Mouse (Mus musculus): ENCODE measurements around the gene Hdac4. TPM values are rescaled to one million over a fixed set of nuclear protein-coding genes. Genes with fewer than 3 reads are reported as not detected.

Hdac4 gene
- polyA plus RNA-seq, 1 experiment from 2014 or later: 25.3 TPM

GRCm38 (mm10) chr1:92087821-92088220 is 107.7 kb downstream of the Hdac4 start:
- no peaks in the 10 kb centered on the region for H3K27me3 ChIP-seq (ENCODE audit: control insufficient read depth, insufficient read depth, low read depth, low read length)
- no peak overlapping the region for H3K9ac ChIP-seq (ENCODE audit: low read depth, low read length)
- no peaks in the 10 kb centered on the region for H3K9me3 ChIP-seq (replicated peaks; ENCODE audit: control insufficient read depth, low read length, poor library complexity, severe bottlenecking)
- no peaks in the 10 kb centered on the region for H3K36me3 ChIP-seq (ENCODE audit: control insufficient read depth, insufficient read depth, low read length)
- WGBS: 83% methylated on average over 2 of the region's 2 CpGs
- H3K4me3 ChIP-seq (ENCODE audit: low read depth, low read length): no peak overlapping the region
- peaks cover 9% of the 10 kb centered on the region; the same call in 1 of the 2 replicates for H3K4me1 ChIP-seq (ENCODE audit: control insufficient read depth, insufficient read depth, low read length)
- no peak for ATAC-seq
- H3K4me2 ChIP-seq (ENCODE audit: low read length): no peak overlapping the region
- no peak overlapping the region for H3K27ac ChIP-seq (ENCODE audit: low read length)

DNA sequence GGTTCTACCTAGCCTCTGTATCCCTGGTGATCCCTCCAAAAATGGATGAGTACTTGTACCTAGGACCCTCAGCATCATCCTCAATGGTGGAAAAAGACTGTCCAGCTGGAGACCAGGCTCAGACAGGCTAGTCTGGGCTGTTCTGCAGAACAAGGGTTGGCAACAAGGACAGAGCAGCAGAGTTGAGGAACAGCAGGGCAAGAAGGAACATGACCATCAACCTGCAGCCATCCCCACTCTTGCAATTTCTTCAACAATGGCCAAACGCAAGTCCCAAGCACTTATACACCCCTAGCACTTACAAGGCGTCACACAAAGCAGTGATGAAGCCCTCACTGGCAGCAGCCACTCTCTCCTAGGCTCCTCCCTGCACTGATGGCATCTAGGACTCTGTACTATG is 108.2 kb downstream of the Hdac4 start:
- H3K27me3 ChIP-seq (ENCODE audit: control insufficient read depth, insufficient read depth, low read depth, low read length): no peaks in the 10 kb centered on the region
- H3K4me1 ChIP-seq (ENCODE audit: control insufficient read depth, insufficient read depth, low read length): peaks cover 9% of the 10 kb centered on the region; the same call in 1 of the 2 replicates
- no peaks in the 10 kb centered on the region for H3K9me3 ChIP-seq (replicated peaks; ENCODE audit: control insufficient read depth, low read length, poor library complexity, severe bottlenecking)
- no peak overlapping the region for H3K9ac ChIP-seq (ENCODE audit: low read depth, low read length)
- H3K4me2 ChIP-seq (ENCODE audit: low read length): no peak overlapping the region
- WGBS: 88% methylated on average over 2 of the region's 2 CpGs
- no peak overlapping the region for H3K27ac ChIP-seq (ENCODE audit: low read length)
- H3K4me3 ChIP-seq (ENCODE audit: low read depth, low read length): no peak overlapping the region
- H3K36me3 ChIP-seq (ENCODE audit: control insufficient read depth, insufficient read depth, low read length): no peaks in the 10 kb centered on the region
- ATAC-seq: no peak

- no peak for ATAC-seq
- H3K9ac ChIP-seq (ENCODE audit: low read depth, low read length): no peak overlapping the region
Observed at GRCm38 (mm10) chr1:92086841-92087240, 108.7 kb downstream of the Hdac4 start.

GRCm38 (mm10) chr1:92086277-92086813 is 109.2 kb downstream of the Hdac4 start:
- no peak overlapping the region for H3K9ac ChIP-seq (ENCODE audit: low read depth, low read length)
- H3K4me1 ChIP-seq (ENCODE audit: control insufficient read depth, insufficient read depth, low read length): peaks cover 9% of the 10 kb centered on the region; the same call in 1 of the 2 replicates
- H3K4me3 ChIP-seq (ENCODE audit: low read depth, low read length): no peak overlapping the region
- no peak overlapping the region for H3K4me2 ChIP-seq (ENCODE audit: low read length)
- no peak overlapping the region for H3K27ac ChIP-seq (ENCODE audit: low read length)
- no peaks in the 10 kb centered on the region for H3K27me3 ChIP-seq (ENCODE audit: control insufficient read depth, insufficient read depth, low read depth, low read length)
- no peaks in the 10 kb centered on the region for H3K9me3 ChIP-seq (replicated peaks; ENCODE audit: control insufficient read depth, low read length, poor library complexity, severe bottlenecking)
- WGBS: 29% methylated on average over 1 of the region's 1 CpGs
- no peaks in the 10 kb centered on the region for H3K36me3 ChIP-seq (ENCODE audit: control insufficient read depth, insufficient read depth, low read length)
- no peak for ATAC-seq

More at GRCm38 (mm10) chr1:92086841-92087240, 108.7 kb downstream of the Hdac4 start:
- H3K4me1 ChIP-seq (ENCODE audit: control insufficient read depth, insufficient read depth, low read length): peaks cover 9% of the 10 kb centered on the region; the same call in 1 of the 2 replicates
- no peaks in the 10 kb centered on the region for H3K9me3 ChIP-seq (replicated peaks; ENCODE audit: control insufficient read depth, low read length, poor library complexity, severe bottlenecking)
- H3K4me3 ChIP-seq (ENCODE audit: low read depth, low read length): no peak overlapping the region
- no peak overlapping the region for H3K27ac ChIP-seq (ENCODE audit: low read length)
- H3K4me2 ChIP-seq (ENCODE audit: low read length): no peak overlapping the region
- no peaks in the 10 kb centered on the region for H3K36me3 ChIP-seq (ENCODE audit: control insufficient read depth, insufficient read depth, low read length)
- no peaks in the 10 kb centered on the region for H3K27me3 ChIP-seq (ENCODE audit: control insufficient read depth, insufficient read depth, low read depth, low read length)
- 86% methylated on average over 4 of the region's 4 CpGs for WGBS

GRCm38 (mm10) chr1:92084738-92085137 is 110.8 kb downstream of the Hdac4 start:
- no peak overlapping the region for H3K4me3 ChIP-seq (ENCODE audit: low read depth, low read length)
- H3K4me2 ChIP-seq (ENCODE audit: low read length): no peak overlapping the region
- H3K27me3 ChIP-seq (ENCODE audit: control insufficient read depth, insufficient read depth, low read depth, low read length): no peaks in the 10 kb centered on the region
- peaks cover 9% of the 10 kb centered on the region; the same call in 1 of the 2 replicates for H3K4me1 ChIP-seq (ENCODE audit: control insufficient read depth, insufficient read depth, low read length)
- no peak overlapping the region for H3K27ac ChIP-seq (ENCODE audit: low read length)
- H3K9me3 ChIP-seq (replicated peaks; ENCODE audit: control insufficient read depth, low read length, poor library complexity, severe bottlenecking): no peaks in the 10 kb centered on the region
- no peak for ATAC-seq
- H3K36me3 ChIP-seq (ENCODE audit: control insufficient read depth, insufficient read depth, low read length): no peaks in the 10 kb centered on the region
- H3K9ac ChIP-seq (ENCODE audit: low read depth, low read length): no peak overlapping the region
- 98% methylated on average over 2 of the region's 2 CpGs for WGBS

GRCm38 (mm10) chr1:92084004-92084403 is 111.5 kb downstream of the Hdac4 start:
- Histone ChIP-seq H3K4me1 (ENCODE audit: control insufficient read depth, insufficient read depth, low read length) (peaks cover 9% of the 10 kb centered on the region; the same call in 1 of the 2 replicates), H3K27me3 (ENCODE audit: control insufficient read depth, insufficient read depth, low read depth, low read length) (no peaks in the 10 kb centered on the region), H3K27ac (ENCODE audit: low read length) (no peak overlapping the region), H3K9me3 (replicated peaks; ENCODE audit: control insufficient read depth, low read length, poor library complexity, severe bottlenecking) (no peaks in the 10 kb centered on the region), H3K4me2 (ENCODE audit: low read length) (no peak overlapping the region), H3K36me3 (ENCODE audit: control insufficient read depth, insufficient read depth, low read length) (no peaks in the 10 kb centered on the region), H3K9ac (ENCODE audit: low read depth, low read length) (no peak overlapping the region), H3K4me3 (ENCODE audit: low read depth, low read length) (no peak overlapping the region)
- no peak for ATAC-seq
- 79% methylated on average over 3 of the region's 3 CpGs for WGBS

GRCm38 (mm10) chr1:92082837-92083541 is 112.5 kb downstream of the Hdac4 start:
- Histone ChIP-seq H3K9ac (ENCODE audit: low read depth, low read length) (no peak overlapping the region), H3K4me2 (ENCODE audit: low read length) (no peak overlapping the region), H3K36me3 (ENCODE audit: control insufficient read depth, insufficient read depth, low read length) (no peaks in the 10 kb centered on the region), H3K27me3 (ENCODE audit: control insufficient read depth, insufficient read depth, low read depth, low read length) (no peaks in the 10 kb centered on the region), H3K4me1 (ENCODE audit: control insufficient read depth, insufficient read depth, low read length) (peaks cover 9% of the 10 kb centered on the region; the same call in 1 of the 2 replicates), H3K27ac (ENCODE audit: low read length) (no peak overlapping the region), H3K4me3 (ENCODE audit: low read depth, low read length) (no peak overlapping the region), H3K9me3 (replicated peaks; ENCODE audit: control insufficient read depth, low read length, poor library complexity, severe bottlenecking) (no peaks in the 10 kb centered on the region)
- WGBS: 82% methylated on average over 6 of the region's 6 CpGs
- no peak for ATAC-seq

- H3K9ac ChIP-seq (ENCODE audit: low read depth, low read length): no peak overlapping the region
- no peaks in the 10 kb centered on the region for H3K9me3 ChIP-seq (replicated peaks; ENCODE audit: control insufficient read depth, low read length, poor library complexity, severe bottlenecking)
- 94% methylated on average over 10 of the region's 10 CpGs for WGBS
- H3K4me1 ChIP-seq (ENCODE audit: control insufficient read depth, insufficient read depth, low read length): peaks cover 9% of the 10 kb centered on the region; the same call in 1 of the 2 replicates
- ATAC-seq: no peak
- no peak overlapping the region for H3K4me3 ChIP-seq (ENCODE audit: low read depth, low read length)
- H3K36me3 ChIP-seq (ENCODE audit: control insufficient read depth, insufficient read depth, low read length): no peaks in the 10 kb centered on the region
- no peak overlapping the region for H3K27ac ChIP-seq (ENCODE audit: low read length)
- H3K4me2 ChIP-seq (ENCODE audit: low read length): no peak overlapping the region
- no peaks in the 10 kb centered on the region for H3K27me3 ChIP-seq (ENCODE audit: control insufficient read depth, insufficient read depth, low read depth, low read length)
Observed at GRCm38 (mm10) chr1:92082156-92082836, 113.2 kb downstream of the Hdac4 start.

Data from midbrain, embryonic 16.5 days (tissue).